Mouse (Mus musculus) neural tube, embryonic 11.5 days (tissue): ENCODE data around the gene Fcrl5. TPM values are rescaled to one million over a fixed set of nuclear protein-coding genes. Genes with fewer than 3 reads are reported as not detected.

Experiments used
- ATAC-seq: fragments of 200-750 bp; cut with Nextera tagmentation; 2 replicates; pipeline ENCODE4 v1.8.0; 2017; ENCODE audit warnings: moderate number of reproducible peaks, mild to moderate bottlenecking, moderate TSS enrichment, moderate library complexity; ENCODE audit not compliant: insufficient read depth, low FRiP score, low TSS enrichment
- DNase-seq: peaks from one replicate; pipeline ENCODE4 v3.0.0-alpha.2; 2015; ENCODE audit warnings: low spot score
- H3K27ac ChIP-seq: fragments of 300-500 bp; sonication (generic); 2 replicates; pipeline ENCODE4 v1.5.1; 2014; ENCODE audit warnings: low read depth, mild to moderate bottlenecking, low read length
- H3K27me3 ChIP-seq: fragments of 300-500 bp; sonication (generic); 2 replicates; pipeline ENCODE4 v1.6.1; 2014; ENCODE audit warnings: mild to moderate bottlenecking, low read length, mixed read lengths; ENCODE audit not compliant: control insufficient read depth, insufficient read depth
- H3K36me3 ChIP-seq: fragments of 300-500 bp; sonication (generic); 2 replicates; pipeline ENCODE4 v1.6.1; 2014; ENCODE audit warnings: mild to moderate bottlenecking, low read length, moderate library complexity, mixed read lengths; ENCODE audit not compliant: control insufficient read depth, insufficient read depth
- H3K4me1 ChIP-seq: fragments of 300-500 bp; sonication (generic); 2 replicates; pipeline ENCODE4 v1.6.1; 2014; ENCODE audit warnings: low read length, mixed read lengths; ENCODE audit not compliant: control insufficient read depth, insufficient read depth
- H3K4me2 ChIP-seq: fragments of 300-500 bp; sonication (generic); 2 replicates; pipeline ENCODE4 v1.6.1; 2014; ENCODE audit warnings: low read depth, mild to moderate bottlenecking, moderate library complexity
- H3K4me3 ChIP-seq: fragments of 300-500 bp; sonication (generic); 2 replicates; pipeline ENCODE4 v1.5.1; 2014; ENCODE audit warnings: low read depth, low read length
- H3K9ac ChIP-seq: fragments of 300-500 bp; sonication (generic); 2 replicates; pipeline ENCODE4 v1.6.1; 2014; ENCODE audit warnings: mild to moderate bottlenecking, low read length
- H3K9me3 ChIP-seq: fragments of 300-500 bp; sonication (generic); 2 replicates; pipeline ENCODE4 v1.6.1; 2016; ENCODE audit warnings: low read length; ENCODE audit not compliant: control insufficient read depth
- WGBS: fragments of 180-500 bp; shearing (Covaris S2); extraction: QIAGEN DNeasy Blood & Tissue Kit; methylation state at CpG from one replicate; pipeline ENCODE4 v1.1.7; 2014; 5-methylcytosine and 5-hydroxymethylcytosine counted together
- polyA plus RNA-seq: library from polyadenylated mRNA; unstranded; fragments of >200 nt; fragmentation: Nextera tagmentation; extraction: Ambion mirVana; gene quantifications from 2 replicates; pipeline ENCODE4 v1.2.1, GENCODE M21; 2014

The Fcrl5 gene
- polyA plus RNA-seq, 1 experiment from 2014 or later, result not detected

GRCm38 (mm10) chr3:87521126-87521525 is 85.6 kb downstream of the Fcrl5 start:
- ATAC-seq, result no peak
- WGBS, result 85% methylated on average over 4 of the region's 4 CpGs

GRCm38 (mm10) chr3:87521833-87522232 is 86.3 kb downstream of the Fcrl5 start:
- Histone ChIP-seq H3K27ac (no peak overlapping the region), H3K36me3 (no peaks in the 10 kb centered on the region), H3K9ac (no peak overlapping the region), H3K4me1 (peaks cover 6% of the 10 kb centered on the region), H3K4me3 (no peak overlapping the region), H3K9me3 (no peaks in the 10 kb centered on the region), H3K4me2 (no peak overlapping the region), H3K27me3 (no peaks in the 10 kb centered on the region)
- DNase-seq (no peak), ATAC-seq (no peak)
- 58% methylated on average over 1 of the region's 1 CpGs for WGBS

More at GRCm38 (mm10) chr3:87521126-87521525, 85.6 kb downstream of the Fcrl5 start:
- Histone ChIP-seq H3K9ac (no peak overlapping the region), H3K9me3 (no peaks in the 10 kb centered on the region), H3K4me2 (no peak overlapping the region), H3K4me3 (no peak overlapping the region), H3K4me1 (no peaks in the 10 kb centered on the region; the same call in 1 of the 2 replicates), H3K27me3 (no peaks in the 10 kb centered on the region), H3K36me3 (no peaks in the 10 kb centered on the region), H3K27ac (no peak overlapping the region)
- DNase-seq, result no peak

GRCm38 (mm10) chr3:87523701-87524100 is 88.1 kb downstream of the Fcrl5 start:
- H3K4me2 ChIP-seq, result no peak overlapping the region
- H3K4me3 ChIP-seq, result no peak overlapping the region
- no peak overlapping the region for H3K9ac ChIP-seq
- H3K9me3 ChIP-seq, result no peaks in the 10 kb centered on the region
- peaks cover 3% of the 10 kb centered on the region; the same call in 1 of the 2 replicates for H3K36me3 ChIP-seq
- no peak overlapping the region for H3K27ac ChIP-seq
- 94% methylated on average over 9 of the region's 9 CpGs for WGBS
- H3K4me1 ChIP-seq, result peaks cover 7% of the 10 kb centered on the region
- H3K27me3 ChIP-seq, result no peaks in the 10 kb centered on the region
- no peak for ATAC-seq
- no peak for DNase-seq

- Histone ChIP-seq H3K4me1 (peaks cover 7% of the 10 kb centered on the region), H3K9me3 (no peaks in the 10 kb centered on the region), H3K4me3 (peak within 1 kb of the TSS; percentile 73), H3K27ac (no peak within 1 kb of the TSS; the same call in 1 of the 2 replicates), H3K9ac (peak within 1 kb of the TSS; percentile 88), H3K36me3 (peaks cover 3% of the 10 kb centered on the region; the same call in 1 of the 2 replicates), H3K27me3 (no peaks in the 10 kb centered on the region), H3K4me2 (peak within 1 kb of the TSS; percentile 70)
- peak; percentile 91 for DNase-seq
- WGBS, result 6% methylated on average over 57 of the region's 64 CpGs
- ATAC-seq, result peak; percentile 94
Observed at GRCm38 (mm10) chr3:87525043-87525836, 89.7 kb downstream of the Fcrl5 start, which contains the start of gene Etv3. Gene Etv3, plus strand, starts transcription at chr3:87525407.

- Histone ChIP-seq H3K9ac (peak overlapping the region; percentile 88), H3K36me3 (peaks cover 3% of the 10 kb centered on the region; the same call in 1 of the 2 replicates), H3K4me2 (peak overlapping the region; percentile 70), H3K27ac (no peak overlapping the region), H3K4me1 (peaks cover 7% of the 10 kb centered on the region), H3K27me3 (no peaks in the 10 kb centered on the region), H3K9me3 (no peaks in the 10 kb centered on the region), H3K4me3 (peak overlapping the region; percentile 73)
- whole genome bisulfite sequencing, result 3% methylated on average over 27 of the region's 27 CpGs
- ATAC-seq (peak; percentile 58; the same call in 1 of the 2 replicates), DNase-seq (no peak)
Observed at GRCm38 (mm10) chr3:87525837-87526570, 90.4 kb downstream of the Fcrl5 start.

- Histone ChIP-seq H3K9me3 (no peaks in the 10 kb centered on the region), H3K36me3 (peaks cover 3% of the 10 kb centered on the region; the same call in 1 of the 2 replicates), H3K9ac (no peak overlapping the region), H3K27ac (no peak overlapping the region), H3K27me3 (no peaks in the 10 kb centered on the region), H3K4me3 (no peak overlapping the region), H3K4me1 (peaks cover 7% of the 10 kb centered on the region), H3K4me2 (no peak overlapping the region)
- WGBS, result 90% methylated on average over 12 of the region's 12 CpGs
- ATAC-seq, result no peak
- no peak for DNase-seq
Observed at GRCm38 (mm10) chr3:87527139-87527538, 91.6 kb downstream of the Fcrl5 start.

- DNase-seq (no peak), ATAC-seq (no peak)
- no peaks in the 10 kb centered on the region for H3K9me3 ChIP-seq
- no peak overlapping the region for H3K9ac ChIP-seq
- peaks cover 7% of the 10 kb centered on the region for H3K4me1 ChIP-seq
- WGBS, result 92% methylated on average over 8 of the region's 8 CpGs
- no peak overlapping the region for H3K27ac ChIP-seq
- peaks cover 3% of the 10 kb centered on the region; the same call in 1 of the 2 replicates for H3K36me3 ChIP-seq
- H3K4me3 ChIP-seq, result no peak overlapping the region
- H3K27me3 ChIP-seq, result no peaks in the 10 kb centered on the region
- no peak overlapping the region for H3K4me2 ChIP-seq
Observed at GRCm38 (mm10) chr3:87528021-87528420, 92.4 kb downstream of the Fcrl5 start.

DNA sequence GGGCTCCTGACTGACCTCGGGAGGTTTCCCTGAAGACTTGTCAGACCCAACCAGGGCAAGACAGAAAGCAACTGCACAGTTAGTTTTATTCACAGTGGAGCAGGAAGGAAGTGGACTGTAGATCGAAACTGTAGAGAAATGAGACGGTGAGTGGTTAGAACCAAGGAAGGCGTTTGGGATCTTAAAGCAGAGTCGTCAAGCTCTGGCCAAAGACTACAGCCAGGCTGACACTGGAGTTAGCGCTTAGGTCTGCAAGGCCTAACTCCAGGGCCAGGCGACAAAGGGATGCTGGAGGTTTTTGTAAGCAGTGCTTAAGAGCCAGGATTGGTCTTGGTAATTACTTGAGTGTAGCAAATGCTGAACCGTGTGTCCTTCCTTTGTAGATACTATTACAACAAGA is 93.3 kb downstream of the Fcrl5 start:
- no peaks in the 10 kb centered on the region for H3K27me3 ChIP-seq
- H3K36me3 ChIP-seq, result peaks cover 3% of the 10 kb centered on the region; the same call in 1 of the 2 replicates
- WGBS, result 94% methylated on average over 8 of the region's 8 CpGs
- H3K4me2 ChIP-seq, result no peak overlapping the region
- peaks cover 7% of the 10 kb centered on the region for H3K4me1 ChIP-seq
- H3K27ac ChIP-seq, result no peak overlapping the region
- no peak overlapping the region for H3K9ac ChIP-seq
- ATAC-seq (no peak), DNase-seq (no peak)
- H3K4me3 ChIP-seq, result no peak overlapping the region
- no peaks in the 10 kb centered on the region for H3K9me3 ChIP-seq
